ENCODE assay signal across 19 mouse cellular contexts in genomic region chr11:75693570-75693969, GRCm38 (mm10). TPM values are rescaled to one million over a fixed set of nuclear protein-coding genes. Genes with fewer than 3 reads are reported as not detected.
DNase-seq lines count a peak whose midpoint lies in the region; TF ChIP-seq lines count a peak whose summit lies in the region.
"Had no signal": no experiment of that assay in that cellular context is flagged by ENCODE, and none has a peak within 500 bp of the region (broad histone marks: within the 10 kb centered on the region; RNA-seq: fewer than 3 reads in every experiment).

No protein-coding gene starts in this region.

- intact Hi-C loops in gastrocnemius, adult 2 months (cut with DNase I) = no loop called here
- intact Hi-C loops in gastrocnemius, postnatal 36 days (cut with DNase I) = no loop called here
- intact Hi-C loops in heart, adult 2 months (cut with DNase I) = no loop called here
- intact Hi-C loops in heart, postnatal 25 days (cut with DNase I) = no loop called here

- no peak overlapping the region for H3K4me3 ChIP-seq in gastrocnemius, adult 2 months
- H3K4me3 ChIP-seq in heart, adult 2 months = no peak overlapping the region
- H3K4me3 ChIP-seq in heart, embryonic 10.5 days = no peak overlapping the region

- 83% methylated on average over 5 of the region's 5 CpGs for WGBS in heart, adult 2 months
- 91% methylated on average over 5 of the region's 5 CpGs for whole genome bisulfite sequencing in heart, embryonic 10.5 days

- DNase-seq in gastrocnemius, adult 2 months = no peak
- no peak for DNase-seq in gastrocnemius, postnatal 36 days
- peak; percentile 83 for DNase-seq in heart, adult 11 months
- no peak for DNase-seq in heart, adult 2 months
- DNase-seq in heart, embryonic 10.5 days (ENCODE audit: low spot score) = peak; percentile 51
- DNase-seq in heart, postnatal 25 days (ENCODE audit: low spot score) = no peak
- DNase-seq: adrenal gland, adult 2 months; adrenal gland, adult 8-10 months; adrenal gland, postnatal 10 days; adrenal gland, postnatal 14 days; adrenal gland, postnatal 25 days; adrenal gland, postnatal 36 days; B cell, adult 2 months; cerebellum, adult 11 months; cerebellum, adult 11-12 months; cerebellum, adult 18-20 months had no signal

- H3K36me3 ChIP-seq in heart, adult 2 months (ENCODE audit: control insufficient read depth, insufficient read depth, low read length) = peaks cover 26% of the 10 kb centered on the region
- peaks cover 82% of the 10 kb centered on the region for H3K36me3 ChIP-seq in heart, embryonic 10.5 days

- H3K9me3 ChIP-seq in heart, embryonic 10.5 days = no peaks in the 10 kb centered on the region
- H3K9me3 ChIP-seq: G1E had no signal

- TF ChIP-seq CTCF in gastrocnemius, adult 2 months (IDR thresholded peaks at IDR 0.05) = no peak
- no peak for TF ChIP-seq CTCF in heart, adult 2 months (IDR thresholded peaks at IDR 0.05)

- no peak for TF ChIP-seq POLR2A in heart, adult 2 months (IDR thresholded peaks at IDR 0.05; ENCODE audit: insufficient read depth, low read depth, low read length)

- H3K27ac ChIP-seq in gastrocnemius, adult 2 months = peak overlapping the region; percentile 53
- no peak overlapping the region for H3K27ac ChIP-seq in heart, adult 2 months
- H3K27ac ChIP-seq in heart, embryonic 10.5 days = no peak overlapping the region

- peaks cover 22% of the 10 kb centered on the region for H3K79me2 ChIP-seq in heart, adult 2 months (replicated peaks; ENCODE audit: control insufficient read depth, insufficient read depth, low read length)

- H3K27me3 ChIP-seq in heart, adult 2 months (ENCODE audit: control insufficient read depth, insufficient read depth, low read length) = no peaks in the 10 kb centered on the region
- H3K27me3 ChIP-seq in heart, embryonic 10.5 days (ENCODE audit: insufficient read depth, poor library complexity, severe bottlenecking) = no peaks in the 10 kb centered on the region
- H3K27me3 ChIP-seq: CH12.LX, Patski had no signal

- H3K9ac ChIP-seq in heart, adult 2 months (ENCODE audit: low read depth, low read length) = no peak overlapping the region

- no peak for TF ChIP-seq EP300 in heart, adult 2 months (IDR thresholded peaks at IDR 0.05; ENCODE audit: insufficient read depth, low read depth, low read length)

- H3K4me1 ChIP-seq in heart, adult 2 months (ENCODE audit: control insufficient read depth, insufficient read depth, low read length) = peaks cover 2% of the 10 kb centered on the region
- no peaks in the 10 kb centered on the region for H3K4me1 ChIP-seq in heart, embryonic 10.5 days

RNA-seq across cellular contexts. Expression of gene Crk, which starts 14.5 kb away (rescaled TPM):
- 10 to 100 TPM; 53.4 to 64.3 TPM for total RNA-seq in gastrocnemius, adult 2 months (2021)
- total RNA-seq in gastrocnemius, postnatal 36 days (2021) = 10 to 100 TPM; 38.5 to 44.0 TPM
- 10 to 100 TPM; 82.9 to 90.3 TPM for total RNA-seq in heart, adult 2 months (2021)
- 27.6 and 64.4 TPM in 2 replicates for polyA plus RNA-seq in heart, adult 2 months (2012; rRNA removed)
- 110 and 113 TPM in 2 replicates for polyA plus RNA-seq in heart, embryonic 10.5 days (2016; fragmentation: Nextera tagmentation; extraction: Ambion mirVana)
- total RNA-seq in heart, postnatal 25 days (2021) = 10 to 100 TPM; 81.3 to 88.2 TPM

RNA-seq across cellular contexts. Expression of gene Ywhae, which starts 39.1 kb away (rescaled TPM):
- total RNA-seq in gastrocnemius, adult 2 months (2021) = 100 to 1,000 TPM; 545 to 577 TPM
- total RNA-seq in gastrocnemius, postnatal 36 days (2021) = 100 to 1,000 TPM; 524 to 527 TPM
- total RNA-seq in heart, adult 2 months (2021) = 100 to 1,000 TPM; 503 to 554 TPM
- 206 and 352 TPM in 2 replicates for polyA plus RNA-seq in heart, adult 2 months (2012; rRNA removed)
- 870 and 941 TPM in 2 replicates for polyA plus RNA-seq in heart, embryonic 10.5 days (2016; fragmentation: Nextera tagmentation; extraction: Ambion mirVana)
- 100 to 1,000 TPM; 555 to 568 TPM for total RNA-seq in heart, postnatal 25 days (2021)

RNA-seq across cellular contexts. Expression of gene Myo1c, which starts 43.3 kb away (rescaled TPM):
- total RNA-seq in gastrocnemius, adult 2 months (2021) = 10 to 100 TPM; 34.1 to 43.9 TPM
- 10 to 100 TPM; 37.4 to 41.5 TPM for total RNA-seq in gastrocnemius, postnatal 36 days (2021)
- 100 to 1,000 TPM in 1 of 2 experiments, 10 to 100 TPM in 1; 96.9 to 105 TPM for total RNA-seq in heart, adult 2 months (2021)
- 68.7 and 94.7 TPM in 2 replicates for polyA plus RNA-seq in heart, adult 2 months (2012; rRNA removed)
- polyA plus RNA-seq in heart, embryonic 10.5 days (2016; fragmentation: Nextera tagmentation; extraction: Ambion mirVana) = 55.3 and 75.2 TPM in 2 replicates
- 100 to 1,000 TPM; 119 to 132 TPM for total RNA-seq in heart, postnatal 25 days (2021)

Comparison
In these comparisons a context has a peak if more than half of its experiments do, and no peak if none do; other contexts are left out.
1. DNase-seq: peak in heart, adult 11 months (single experiment) and heart, embryonic 10.5 days (single experiment); none in gastrocnemius, adult 2 months (single experiment), gastrocnemius, postnatal 36 days (0 of 2), heart, adult 2 months (0 of 2) and heart, postnatal 25 days (single experiment).